Mouse (Mus musculus) left cerebral cortex, adult 2 months (tissue): ENCODE measurements around the gene Dvl1. TPM values are rescaled to one million over a fixed set of nuclear protein-coding genes. Genes with fewer than 3 reads are reported as not detected.

Source experiments
- DNase-seq, 2 experiments: peaks; one replicate each; pipeline ENCODE4 v3.0.0; 2021 to 2022; ENCODE audit warnings: low spot score in 2 of 2, mixed read lengths in 1 of 2; ENCODE audit errors: extremely low spot score in 1 of 2
- H3K27ac ChIP-seq: fragments of 200-600 bp; 2 replicates; pipeline ENCODE4 v1.8.1; 2022
- H3K4me3 ChIP-seq: fragments of 200-600 bp; 2 replicates; pipeline ENCODE4 v1.8.1; 2022
- CTCF ChIP-seq: fragments of 200-600 bp; IDR thresholded peaks from 2 replicates; pipeline ENCODE4 v1.8.1; 2022; ENCODE audit warnings: antibody characterized with exemption, mild to moderate bottlenecking, moderate library complexity
- intact Hi-C: fragments of 180-260 bp; cut with DNase I; formaldehyde crosslinking; loops from one replicate; pipeline ENCODE4 v1.15.1; 2025
- total RNA-seq, 2 experiments: library from RNA; stranded (reverse); gene quantifications; 2 replicates each; pipeline ENCODE4 v1.2.3; 2021

Gene Dvl1
- total RNA-seq, 2 experiments from 2014 or later = 94.0 to 96.3 TPM

GRCm38 (mm10) chr4:155891011-155891471 lies 43.8 kb downstream of the Dvl1 start:
- TF ChIP-seq CTCF = no peak
- DNase-seq = no peak
- intact Hi-C loops = loop anchor here (2.0 to 5.0 kb wide), 2 partner anchors 22 to 101 kb away; partner anchors contain the start of genes B3galt6, Cptp, Ints11 and Sdf4
- H3K27ac ChIP-seq = peak overlapping the region; percentile 100
- peak overlapping the region; percentile 100 for H3K4me3 ChIP-seq

- H3K4me3 ChIP-seq = peak within 1 kb of the TSS; percentile 100
- H3K27ac ChIP-seq = peak within 1 kb of the TSS; percentile 100
- peak; percentile 96 to 97 for DNase-seq
- TF ChIP-seq CTCF = no peak
- intact Hi-C loops = loop anchor here (2.0 to 5.0 kb wide), 3 partner anchors 23 to 101 kb away; partner anchors contain the start of genes B3galt6, Cptp, Ints11 and Sdf4
These were observed 44.4 kb downstream of the Dvl1 start, which contains the start of the genes Pusl1 and Acap3 for GRCm38 (mm10) chr4:155891551-155892001. Pusl1 (minus strand) TSS chr4:155891781. Acap3 (plus strand) TSS chr4:155891822.

- peak; percentile 39 for TF ChIP-seq CTCF
- peak overlapping the region; percentile 100 for H3K27ac ChIP-seq
- peak overlapping the region; percentile 100 for H3K4me3 ChIP-seq
- DNase-seq = peak; percentile 86 to 87
- intact Hi-C loops = loop anchor here (2.0 to 5.0 kb wide), 2 partner anchors 51 to 100 kb away; partner anchors contain the start of genes B3galt6, Sdf4 and Ube2j2
These were observed 44.8 kb downstream of the Dvl1 start for GRCm38 (mm10) chr4:155892017-155892416.

GRCm38 (mm10) chr4:155892438-155893211 lies 45.4 kb downstream of the Dvl1 start:
- TF ChIP-seq CTCF = no peak
- DNase-seq = peak in 1 of 2 experiments; percentile 43
- Histone ChIP-seq H3K27ac (peak overlapping the region; percentile 100), H3K4me3 (peak overlapping the region; percentile 100)
- intact Hi-C loops = loop anchor here (2.0 to 5.0 kb wide), 2 partner anchors 50 to 100 kb away; partner anchors contain the start of genes B3galt6, Sdf4 and Ube2j2

- intact Hi-C loops = loop anchor here (2.0 to 5.0 kb wide), 2 partner anchors 50 to 99 kb away; partner anchors contain the start of genes B3galt6, Sdf4 and Ube2j2
- H3K27ac ChIP-seq = peak overlapping the region; percentile 93; the same call in 1 of the 2 replicates
- DNase-seq = peak in 1 of 2 experiments; percentile 7
- TF ChIP-seq CTCF = no peak
- peak overlapping the region; percentile 100 for H3K4me3 ChIP-seq
These were observed 46.0 kb downstream of the Dvl1 start for GRCm38 (mm10) chr4:155893212-155893690.

GRCm38 (mm10) chr4:155894311-155894881 lies 47.2 kb downstream of the Dvl1 start:
- TF ChIP-seq CTCF = no peak; the same call in 1 of the 2 replicates
- Histone ChIP-seq H3K4me3 (peak overlapping the region; percentile 100), H3K27ac (peak overlapping the region; percentile 93)
- DNase-seq = peak; percentile 80 to 83
- intact Hi-C loops = loop anchor here (5.0 kb wide), 1 partner anchor 98 kb away; the partner anchor contains the start of genes B3galt6 and Sdf4

GRCm38 (mm10) chr4:155895216-155895615 lies 48.0 kb downstream of the Dvl1 start:
- DNase-seq = peak; percentile 71
- Histone ChIP-seq H3K27ac (peak overlapping the region; percentile 93), H3K4me3 (peak overlapping the region; percentile 100)
- no peak for TF ChIP-seq CTCF
- intact Hi-C loops = no loop called here

GRCm38 (mm10) chr4:155895826-155896225 lies 48.6 kb downstream of the Dvl1 start:
- Histone ChIP-seq H3K27ac (peak overlapping the region; percentile 93), H3K4me3 (peak overlapping the region; percentile 100)
- TF ChIP-seq CTCF = no peak
- intact Hi-C loops = no loop called here
- DNase-seq = peak in 1 of 2 experiments; percentile 9

GRCm38 (mm10) chr4:155896461-155896860 lies 49.3 kb downstream of the Dvl1 start:
- H3K27ac ChIP-seq = no peak overlapping the region
- TF ChIP-seq CTCF = no peak
- intact Hi-C loops = no loop called here
- peak in 1 of 2 experiments; percentile 7 for DNase-seq
- no peak overlapping the region for H3K4me3 ChIP-seq

- DNase-seq = no peak
- no peak overlapping the region for H3K4me3 ChIP-seq
- H3K27ac ChIP-seq = no peak overlapping the region
- intact Hi-C loops = no loop called here
- no peak; the same call in 1 of the 2 replicates for TF ChIP-seq CTCF
These were observed 51.1 kb downstream of the Dvl1 start for GRCm38 (mm10) chr4:155898318-155898717.

- TF ChIP-seq CTCF = no peak
- DNase-seq = peak in 1 of 2 experiments; percentile 8
- no peak overlapping the region for H3K27ac ChIP-seq
- H3K4me3 ChIP-seq = no peak overlapping the region
- intact Hi-C loops = no loop called here
These were observed 52.2 kb downstream of the Dvl1 start for GRCm38 (mm10) chr4:155899355-155899754.
